Mouse (Mus musculus) thymus, adult 2 months (tissue): ENCODE measurements around the gene Kcnh3.

Experiments
- CTCF ChIP-seq: fragments of 200-500 bp; IDR thresholded peaks from 2 replicates; pipeline ENCODE4 v1.5.1; 2012; ENCODE audit warnings: mild to moderate bottlenecking, control low read depth, low read length, moderate library complexity, borderline replicate concordance; ENCODE audit not compliant: control insufficient read depth, poor library complexity, insufficient read depth; ENCODE audit errors: extremely low read depth
- POLR2A ChIP-seq: fragments of 200-500 bp; IDR thresholded peaks from 2 replicates; pipeline ENCODE4 v1.6.1; 2012; ENCODE audit warnings: mild to moderate bottlenecking, low read length, control low read depth, moderate library complexity; ENCODE audit not compliant: control insufficient read depth, poor library complexity, insufficient read depth; ENCODE audit errors: extremely low read depth

DNA sequence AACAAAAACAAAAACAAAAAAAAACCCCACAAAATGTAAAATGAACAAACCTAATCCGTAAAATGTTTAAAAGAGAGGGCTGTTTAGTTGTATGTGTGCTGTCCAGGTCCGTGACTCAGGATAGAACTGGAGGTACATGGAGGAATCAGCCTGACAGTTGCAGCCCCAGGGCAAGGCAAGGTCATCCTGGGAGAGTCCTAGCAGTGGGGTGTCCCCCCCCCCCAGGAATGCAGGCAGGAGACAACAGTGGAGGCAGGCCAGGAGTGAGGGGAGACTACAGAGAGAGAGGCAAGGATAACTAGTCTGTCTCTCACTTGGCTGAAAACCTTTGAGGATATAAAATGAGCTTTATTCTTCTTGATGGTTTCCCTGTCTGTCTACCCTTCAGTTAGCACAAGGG lies 39.7 kb downstream of the Kcnh3 start:
- TF ChIP-seq POLR2A: no peak
- TF ChIP-seq CTCF: no peak
